Mouse (Mus musculus) spleen, adult 18-20 months (tissue): ENCODE data around the gene Arhgef12.
A peak's percentile ranks its signal among the peaks of the same experiment; 100 is the strongest.
"Not testable (repeated sequence)": the region's sequence is repeated elsewhere in the genome, so short reads cannot be mapped to it uniquely, and the experiment has no call there.

Source experiments
- DNase-seq, 2 experiments: peaks; one replicate each; pipeline ENCODE4 v3.0.0; 2022; ENCODE audit warnings: mixed read lengths in 2 of 2

The Arhgef12 gene

GRCm38 (mm10) chr9:43107187-43107517, at the start of gene Arhgef12:
TSS of gene Arhgef12 (minus strand) at chr9:43107239.
- DNase-seq: no peak

DNA sequence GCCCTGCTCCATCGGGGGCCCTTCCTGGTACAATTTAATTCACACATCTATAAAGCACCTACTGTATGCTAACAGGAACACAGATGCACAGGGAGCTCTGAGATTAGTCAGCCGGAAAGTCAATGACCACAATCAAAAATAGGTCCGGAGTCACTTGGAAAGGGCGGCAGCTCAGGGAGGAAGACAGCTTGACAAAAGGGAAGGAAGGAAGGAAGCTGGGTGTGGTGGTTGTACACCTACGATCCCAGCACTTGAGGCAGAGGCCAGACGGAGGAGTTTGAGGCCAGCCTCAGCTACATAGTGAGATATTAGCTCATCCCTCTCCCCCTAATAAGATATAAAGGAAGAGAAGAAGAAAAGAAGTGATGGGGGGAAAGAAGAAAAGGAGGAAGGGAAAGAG, 48.9 kb upstream of the Arhgef12 start:
- DNase-seq: no peak

DNA sequence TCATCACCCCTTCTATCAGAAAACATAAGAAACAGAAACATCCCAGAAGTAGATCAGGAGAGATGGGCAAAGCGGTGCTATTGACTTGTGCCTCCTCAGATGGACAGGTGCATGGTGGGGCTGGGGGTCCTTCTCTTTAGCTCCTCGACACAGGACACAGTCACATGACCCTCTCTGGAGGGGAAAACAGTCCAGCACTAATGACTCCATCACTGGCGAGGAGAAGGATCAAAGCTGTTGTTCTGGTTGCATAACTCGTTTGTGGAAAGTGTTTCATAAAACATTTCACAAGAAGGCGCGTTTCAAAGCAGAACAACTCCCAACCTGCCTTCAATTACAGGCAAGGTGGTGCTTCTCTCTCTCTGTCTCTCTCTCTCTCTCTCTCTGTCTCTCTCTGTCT, 44.7 kb upstream of the Arhgef12 start:
- DNase-seq: no peak

DNA sequence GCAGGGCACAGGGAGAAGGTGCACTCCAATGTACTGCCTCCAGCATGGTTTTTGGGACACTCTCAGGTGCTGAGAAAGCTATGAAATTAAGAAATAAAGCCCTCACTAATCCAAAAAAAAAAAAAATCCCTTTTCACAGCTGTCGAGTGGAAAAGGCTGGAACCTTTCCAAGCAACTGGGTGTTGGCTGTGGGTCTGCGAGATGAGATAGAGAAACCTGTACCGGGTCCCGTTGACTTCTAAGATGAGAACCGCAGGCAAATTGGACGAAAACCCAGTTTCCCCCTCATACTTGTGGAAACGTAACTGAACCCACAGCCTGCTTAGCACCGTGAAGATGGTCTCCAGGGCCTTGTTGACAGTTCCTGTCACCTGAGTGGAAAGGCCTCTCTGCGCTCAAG, 43.9 kb upstream of the Arhgef12 start:
- no peak for DNase-seq

DNA sequence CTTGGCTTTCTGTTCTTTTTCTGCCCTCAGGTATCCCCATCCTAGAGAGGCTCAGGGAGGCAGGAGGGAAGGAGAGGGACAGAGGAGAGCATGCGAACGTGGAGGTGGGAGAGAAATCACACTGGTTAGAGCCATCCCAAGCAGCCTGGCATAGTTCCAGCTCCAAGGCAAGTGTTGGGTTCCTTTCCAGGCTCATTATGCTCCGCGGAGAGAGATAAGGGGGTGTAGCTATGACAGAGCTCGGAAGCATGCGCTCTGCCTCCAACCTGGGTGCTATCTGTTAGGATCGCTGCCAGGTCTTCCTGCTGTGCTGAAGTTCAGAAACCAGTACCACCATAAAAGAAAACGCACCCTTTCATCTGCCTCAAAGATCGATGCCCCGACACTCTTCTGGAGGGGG, 43.0 kb upstream of the Arhgef12 start:
- DNase-seq: no peak

GRCm38 (mm10) chr9:43149498-43149897, 42.5 kb upstream of the Arhgef12 start:
- DNase-seq: no peak

GRCm38 (mm10) chr9:43145196-43145595, 38.2 kb upstream of the Arhgef12 start:
- DNase-seq: no peak

DNA sequence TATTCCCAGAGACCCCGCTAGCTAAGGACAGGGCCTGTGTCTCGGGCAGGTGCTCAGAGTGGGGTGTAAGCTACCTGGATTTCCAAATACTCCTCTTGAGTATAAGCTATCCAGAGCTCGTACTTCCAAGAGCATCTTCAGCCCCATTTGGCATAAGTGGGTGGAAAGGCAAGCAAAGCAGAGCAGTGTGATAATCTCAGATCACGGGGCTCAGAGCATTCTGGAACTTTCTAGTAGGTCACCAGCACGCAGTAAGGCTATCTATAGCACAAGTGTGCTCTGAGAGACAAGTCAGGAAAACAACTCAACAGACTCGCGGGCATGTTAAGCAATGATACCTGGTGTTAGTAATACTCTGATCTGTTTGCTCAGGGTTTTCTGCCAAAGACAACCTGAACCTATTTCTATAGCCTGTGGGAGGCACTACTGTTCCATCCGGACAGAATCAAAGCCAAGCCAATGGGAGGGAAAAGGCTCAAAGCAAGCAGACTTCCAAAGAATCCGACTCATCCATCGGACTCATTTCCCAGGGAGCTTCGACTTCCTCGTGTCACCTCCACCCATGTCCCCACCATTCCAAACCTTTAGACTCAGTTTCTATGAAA, 37.3 kb upstream of the Arhgef12 start:
- DNase-seq: no peak

- DNase-seq: peak in 1 of 2 experiments; percentile 46
These were observed 34.8 kb upstream of the Arhgef12 start for GRCm38 (mm10) chr9:43141839-43142238.

DNA sequence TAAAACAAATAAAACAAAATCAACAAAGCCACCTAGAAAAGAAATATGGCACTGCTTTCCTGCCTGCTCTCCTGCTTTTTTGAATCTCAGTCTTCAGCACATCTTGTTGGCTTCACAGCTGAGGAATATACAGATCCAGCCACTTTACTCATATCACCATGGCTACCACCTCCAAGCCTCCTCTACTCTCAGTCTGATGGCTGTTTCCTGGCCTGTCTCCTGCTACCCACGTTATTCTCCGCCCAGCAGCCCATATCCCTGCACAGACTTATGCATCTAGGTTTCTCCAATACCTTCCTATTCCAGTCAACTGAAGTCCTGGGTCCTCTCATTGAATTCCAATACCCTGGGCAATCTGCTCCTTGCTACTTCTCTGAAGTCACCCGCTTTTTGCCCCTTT, 26.5 kb upstream of the Arhgef12 start:
- DNase-seq: no peak

- DNase-seq: no peak
These were observed 25.3 kb upstream of the Arhgef12 start for GRCm38 (mm10) chr9:43132380-43132779.

DNA sequence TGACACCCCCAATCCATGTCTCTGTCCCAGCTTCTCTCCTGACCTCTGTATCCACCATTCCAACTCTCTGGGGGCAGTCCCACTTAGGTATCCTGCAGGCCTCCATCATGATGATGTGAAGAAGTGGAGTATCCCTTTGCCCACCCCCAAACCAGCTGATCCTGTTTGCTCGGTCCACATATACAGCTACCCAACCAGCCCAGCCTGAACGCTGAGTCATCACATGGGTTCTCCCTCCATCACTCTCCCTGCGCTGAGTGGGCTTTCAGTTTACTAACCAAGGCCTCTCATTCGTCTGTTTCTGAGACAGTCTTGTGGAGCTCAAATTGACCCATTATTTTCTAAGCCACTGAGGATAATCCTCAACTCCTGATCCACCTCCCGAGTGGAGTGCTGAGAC, 24.9 kb upstream of the Arhgef12 start:
- no peak for DNase-seq

DNA sequence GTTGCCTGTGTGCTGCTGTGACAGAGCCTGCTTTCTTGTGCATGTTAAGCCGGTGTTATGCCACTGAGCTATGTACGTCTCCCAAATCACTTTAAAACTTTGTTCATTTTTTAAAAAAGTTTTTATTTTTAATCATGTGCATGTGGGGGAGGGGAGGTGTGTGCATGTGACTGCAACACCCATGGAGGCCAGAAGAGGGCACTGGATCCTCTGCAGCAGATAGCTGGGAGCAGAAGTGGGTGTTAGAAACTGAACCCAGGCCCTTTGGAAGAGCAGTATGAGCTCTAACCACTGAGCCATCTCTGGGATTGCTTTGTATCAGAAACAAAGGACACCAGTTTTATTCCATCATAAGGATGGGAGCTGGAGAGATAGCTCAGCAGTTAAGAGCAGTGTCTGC, 23.6 kb upstream of the Arhgef12 start:
- no peak for DNase-seq

DNA sequence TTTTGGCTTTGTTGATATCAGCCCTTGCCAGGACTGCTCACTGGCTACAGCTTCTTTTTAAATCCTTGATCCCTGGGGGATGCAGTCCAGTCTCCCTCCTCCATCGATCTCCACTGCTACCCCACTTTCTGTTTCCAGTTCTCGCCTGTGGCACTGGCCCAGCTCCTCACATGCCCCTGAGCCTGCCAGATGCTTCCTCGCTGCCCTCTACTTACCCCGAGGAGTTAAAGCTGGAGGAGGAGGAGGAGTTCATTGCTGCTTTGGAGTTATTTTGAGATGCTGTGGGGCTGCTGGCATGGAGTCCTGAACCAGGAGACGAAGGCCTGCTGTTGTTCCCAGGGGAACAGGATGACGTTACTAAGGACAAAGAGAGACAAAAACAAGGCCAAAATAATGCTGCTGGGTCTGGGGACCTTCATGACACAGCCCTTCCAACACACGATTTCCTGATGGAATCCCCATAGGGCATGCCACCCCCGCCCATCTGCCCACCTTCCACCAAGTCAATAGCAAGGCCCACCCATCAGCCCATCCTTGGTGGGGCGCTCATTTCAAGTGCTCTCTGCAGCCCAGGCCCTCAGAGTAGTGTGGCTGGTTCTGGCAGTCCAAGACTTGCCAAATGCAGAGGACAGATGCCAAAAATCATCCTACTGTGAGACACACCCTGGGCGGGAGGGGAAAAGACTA, 20.2 kb upstream of the Arhgef12 start:
- DNase-seq: no peak

GRCm38 (mm10) chr9:43122379-43122778, 15.3 kb upstream of the Arhgef12 start:
- DNase-seq: no peak

DNA sequence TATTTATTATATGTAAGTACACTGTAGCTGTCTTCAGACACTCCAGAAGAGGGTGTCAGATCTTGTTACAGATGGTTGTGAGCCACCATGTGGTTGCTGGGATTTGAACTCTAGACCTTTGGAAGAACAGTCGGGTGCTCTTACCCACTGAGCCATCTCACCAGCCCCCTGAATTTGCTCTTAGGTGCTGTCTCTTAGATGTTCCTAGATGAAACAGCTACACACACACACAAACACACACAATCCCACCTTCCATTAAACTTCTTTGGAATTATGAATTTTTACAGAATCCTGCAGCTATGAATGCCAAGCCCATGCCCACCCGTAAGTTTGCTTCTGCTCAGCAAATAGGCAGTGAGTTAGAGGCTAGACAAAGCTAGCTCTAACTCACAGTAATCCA, 14.9 kb upstream of the Arhgef12 start:
- DNase-seq: not testable (repeated sequence)

- DNase-seq: no peak
These were observed 9.9 kb upstream of the Arhgef12 start for GRCm38 (mm10) chr9:43116997-43117336.

DNA sequence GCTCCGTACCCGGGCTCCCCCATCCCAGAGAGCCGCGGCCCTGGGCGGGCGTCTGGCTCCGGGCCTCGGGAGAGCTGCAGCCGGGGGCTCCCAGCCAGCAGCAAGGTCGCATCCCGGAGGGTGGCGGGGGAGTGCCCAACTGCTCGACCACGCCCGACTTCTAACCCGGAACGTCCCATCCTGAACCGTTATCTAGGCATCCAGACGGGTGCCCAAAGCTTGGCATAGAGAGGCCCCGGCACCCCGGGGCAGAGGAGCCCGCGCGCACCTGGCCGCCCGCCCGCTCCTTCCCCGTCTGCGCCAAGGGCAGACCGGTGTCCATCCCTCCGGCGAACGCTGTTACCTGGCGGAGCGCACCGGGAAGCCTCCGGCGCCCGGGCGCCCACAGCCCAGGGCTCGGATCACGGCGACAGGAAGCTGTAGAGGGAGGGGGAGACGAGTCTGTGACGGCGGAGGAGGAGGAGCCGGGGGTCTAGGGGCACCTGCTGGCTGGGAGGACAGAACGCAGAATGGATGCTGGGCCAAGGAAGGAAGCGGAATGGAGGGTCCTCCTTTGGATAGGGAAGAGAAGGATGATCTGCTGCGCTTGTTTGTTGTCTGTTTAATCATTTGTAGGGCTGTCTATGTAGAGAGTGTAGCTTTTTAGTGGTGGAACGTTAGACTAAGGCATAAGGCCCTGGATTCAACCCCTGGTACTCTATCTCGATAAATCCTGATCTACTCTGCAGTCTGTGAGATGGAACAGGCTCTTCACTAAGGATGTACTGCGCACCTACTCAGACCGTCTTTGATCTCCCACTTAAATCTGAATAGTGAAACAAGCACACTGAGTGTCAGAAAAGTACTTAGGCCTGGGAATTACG, 9.3 kb upstream of the Arhgef12 start, which contains the start of gene Tmem136:
Gene Tmem136, minus strand, starts transcription at position 437 of the 863 bp plus-strand sequence.
- no peak for DNase-seq

DNA sequence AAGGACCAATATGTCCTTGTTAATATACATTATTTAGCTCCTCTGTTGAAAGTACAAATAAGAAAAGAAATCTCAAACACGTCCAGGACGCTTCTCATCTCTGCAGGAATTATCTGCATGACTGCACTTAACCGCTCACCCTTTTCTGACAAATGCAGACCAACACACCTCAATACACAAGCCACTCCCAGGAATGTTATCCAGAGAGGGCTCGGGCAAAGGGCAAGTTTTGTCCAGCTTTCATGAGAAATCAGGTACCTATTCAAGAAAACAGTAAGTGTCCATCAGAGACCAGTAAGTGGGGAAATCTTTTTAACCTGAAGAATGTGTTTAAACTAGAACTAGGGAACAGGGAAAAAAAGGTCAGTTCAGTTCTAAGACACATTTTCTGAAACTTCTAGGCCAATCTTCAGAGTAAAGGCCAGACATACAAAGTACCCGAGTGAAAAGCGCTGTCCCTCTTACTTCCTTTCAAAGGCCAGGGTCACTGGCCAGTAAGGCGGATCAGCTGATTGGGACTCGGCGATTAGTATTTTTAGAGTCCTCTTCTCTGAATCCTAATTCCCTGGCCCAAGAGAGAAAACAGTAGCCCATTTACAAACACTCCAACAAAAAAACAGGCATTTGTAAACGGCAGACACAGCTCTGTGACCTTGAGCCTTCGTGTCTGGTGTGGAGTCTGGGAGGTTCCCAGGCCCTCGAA, 8.5 kb upstream of the Arhgef12 start:
- DNase-seq: no peak

GRCm38 (mm10) chr9:43114833-43115232, 7.8 kb upstream of the Arhgef12 start:
- no peak for DNase-seq

GRCm38 (mm10) chr9:43110286-43110980, 3.4 kb upstream of the Arhgef12 start:
- no peak for DNase-seq

GRCm38 (mm10) chr9:43109125-43109524, 2.1 kb upstream of the Arhgef12 start:
- no peak for DNase-seq

DNA sequence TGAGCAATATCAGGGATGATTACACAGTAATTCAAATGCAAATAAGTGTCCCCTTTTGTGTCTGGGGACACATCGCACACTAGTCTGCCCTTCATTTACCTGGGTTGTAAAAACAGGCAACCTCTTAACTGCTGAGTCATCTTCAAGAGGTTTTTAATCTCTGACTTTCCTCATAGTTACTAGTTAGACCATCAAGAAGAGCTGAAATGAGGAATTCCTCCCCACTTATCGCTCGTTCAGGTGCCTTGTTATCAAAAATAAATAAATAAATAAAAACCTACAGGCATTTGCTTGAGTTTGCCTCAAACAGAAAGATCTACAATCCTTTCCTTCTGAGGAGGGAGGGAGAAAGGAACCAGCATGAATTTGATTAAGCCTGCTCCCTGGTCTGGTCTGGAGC, 1.7 kb upstream of the Arhgef12 start:
- DNase-seq: no peak
